Mouse (Mus musculus) kidney, adult 9 months (tissue): ENCODE data around the gene Lpxn.

Experiments
- DNase-seq: peaks from one replicate; pipeline ENCODE4 v3.0.0; 2022

The Lpxn gene

GRCm38 (mm10) chr19:12795511-12796327 is at the start of gene Lpxn, which contains the start of gene Zfp91:
Gene Lpxn (plus strand): TSS chr19:12796193.
Gene Zfp91 (minus strand): TSS chr19:12796126.
- peak; percentile 99 for DNase-seq

- no peak for DNase-seq
Measured at GRCm38 (mm10) chr19:12756286-12756685, 39.7 kb upstream of the Lpxn start.

GRCm38 (mm10) chr19:12758936-12759478 is 37.0 kb upstream of the Lpxn start:
- DNase-seq: no peak

GRCm38 (mm10) chr19:12759656-12760055 is 36.3 kb upstream of the Lpxn start:
- peak; percentile 57 for DNase-seq

- peak; percentile 32 for DNase-seq
Measured at GRCm38 (mm10) chr19:12762212-12763130, 33.5 kb upstream of the Lpxn start.

GRCm38 (mm10) chr19:12765308-12765707 is 30.7 kb upstream of the Lpxn start, which contains the start of gene Cntf:
Gene Cntf (minus strand): TSS chr19:12765632.
- no peak for DNase-seq

GRCm38 (mm10) chr19:12770888-12771287 is 25.1 kb upstream of the Lpxn start:
- DNase-seq: no peak

GRCm38 (mm10) chr19:12780437-12780836 is 15.6 kb upstream of the Lpxn start:
- no peak for DNase-seq

GRCm38 (mm10) chr19:12786803-12787395 is 9.1 kb upstream of the Lpxn start:
- no peak for DNase-seq

GRCm38 (mm10) chr19:12787721-12788120 is 8.3 kb upstream of the Lpxn start:
- no peak for DNase-seq

GRCm38 (mm10) chr19:12792374-12792773 is 3.6 kb upstream of the Lpxn start:
- no peak for DNase-seq

GRCm38 (mm10) chr19:12794056-12795044 is 1.6 kb upstream of the Lpxn start:
- peak; percentile 93 for DNase-seq

GRCm38 (mm10) chr19:12795110-12795509 is 883 bp upstream of the Lpxn start:
- no peak for DNase-seq

GRCm38 (mm10) chr19:12796328-12796931 is 437 bp downstream of the Lpxn start:
- peak; percentile 75 for DNase-seq

GRCm38 (mm10) chr19:12797071-12797470 is 1.1 kb downstream of the Lpxn start:
- DNase-seq: peak; percentile 65

GRCm38 (mm10) chr19:12798404-12798803 is 2.4 kb downstream of the Lpxn start:
- no peak for DNase-seq

- no peak for DNase-seq
Measured at GRCm38 (mm10) chr19:12799081-12799480, 3.1 kb downstream of the Lpxn start.

- DNase-seq: no peak
Measured at GRCm38 (mm10) chr19:12800621-12801020, 4.6 kb downstream of the Lpxn start.

GRCm38 (mm10) chr19:12801046-12801445 is 5.1 kb downstream of the Lpxn start:
- DNase-seq: no peak

- no peak for DNase-seq
Measured at GRCm38 (mm10) chr19:12802830-12803229, 6.8 kb downstream of the Lpxn start.

GRCm38 (mm10) chr19:12804237-12804636 is 8.2 kb downstream of the Lpxn start:
- no peak for DNase-seq
